Mouse (Mus musculus) liver, embryonic 13.5 days (tissue): ENCODE results near the gene Nt5c3b. TPM values are rescaled to one million over a fixed set of nuclear protein-coding genes. Genes with fewer than 3 reads are reported as not detected.

ENCODE experiments used
- ATAC-seq: fragments of 200-750 bp; cut with Nextera tagmentation; 2 replicates; pipeline ENCODE4 v1.8.0; 2017; ENCODE audit warnings: low read depth, mild to moderate bottlenecking, moderate number of reproducible peaks, moderate library complexity
- DNase-seq: peaks from one replicate; pipeline ENCODE4 v3.0.0; 2022
- H3K27ac ChIP-seq: fragments of 300-500 bp; sonication (generic); 2 replicates; pipeline ENCODE4 v1.5.1; 2015; ENCODE audit warnings: moderate library complexity, mild to moderate bottlenecking, inconsistent platforms
- H3K27me3 ChIP-seq: fragments of 300-500 bp; sonication (generic); 2 replicates; pipeline ENCODE4 v1.6.1; 2015; ENCODE audit warnings: mild to moderate bottlenecking, inconsistent platforms
- H3K36me3 ChIP-seq: fragments of 300-500 bp; sonication (generic); 2 replicates; pipeline ENCODE4 v1.6.1; 2015; ENCODE audit warnings: mild to moderate bottlenecking, inconsistent platforms
- H3K4me1 ChIP-seq: fragments of 300-500 bp; sonication (generic); replicated peaks from 2 replicates; pipeline ENCODE4 v1.6.1; 2015; ENCODE audit warnings: inconsistent platforms
- H3K4me2 ChIP-seq: fragments of 300-500 bp; sonication (generic); 2 replicates; pipeline ENCODE4 v1.6.1; 2015; ENCODE audit warnings: inconsistent platforms, mild to moderate bottlenecking, moderate library complexity
- H3K4me3 ChIP-seq: fragments of 300-500 bp; sonication (generic); replicated peaks from 2 replicates; pipeline ENCODE4 v1.5.1; 2015; ENCODE audit warnings: mild to moderate bottlenecking, inconsistent platforms
- H3K9ac ChIP-seq: fragments of 300-500 bp; sonication (generic); 2 replicates; pipeline ENCODE4 v1.6.1; 2015; ENCODE audit warnings: mild to moderate bottlenecking, inconsistent platforms
- H3K9me3 ChIP-seq: fragments of 300-500 bp; sonication (generic); replicated peaks from 2 replicates; pipeline ENCODE4 v1.6.1; 2016; ENCODE audit warnings: inconsistent platforms
- WGBS: fragments of 180-500 bp; shearing (Covaris S2); methylation state at CpG from one replicate; pipeline ENCODE4 v1.1.7; 2015; ENCODE audit not compliant: insufficient replicate concordance; 5-methylcytosine and 5-hydroxymethylcytosine counted together
- polyA plus RNA-seq: library from polyadenylated mRNA; unstranded; fragments of >200 nt; fragmentation: Nextera tagmentation; extraction: Ambion mirVana; gene quantifications from 2 replicates; pipeline ENCODE4 v1.2.1, GENCODE M21; 2015

Gene Nt5c3b
- polyA plus RNA-seq, 1 experiment from 2014 or later: 25.1 TPM

DNA sequence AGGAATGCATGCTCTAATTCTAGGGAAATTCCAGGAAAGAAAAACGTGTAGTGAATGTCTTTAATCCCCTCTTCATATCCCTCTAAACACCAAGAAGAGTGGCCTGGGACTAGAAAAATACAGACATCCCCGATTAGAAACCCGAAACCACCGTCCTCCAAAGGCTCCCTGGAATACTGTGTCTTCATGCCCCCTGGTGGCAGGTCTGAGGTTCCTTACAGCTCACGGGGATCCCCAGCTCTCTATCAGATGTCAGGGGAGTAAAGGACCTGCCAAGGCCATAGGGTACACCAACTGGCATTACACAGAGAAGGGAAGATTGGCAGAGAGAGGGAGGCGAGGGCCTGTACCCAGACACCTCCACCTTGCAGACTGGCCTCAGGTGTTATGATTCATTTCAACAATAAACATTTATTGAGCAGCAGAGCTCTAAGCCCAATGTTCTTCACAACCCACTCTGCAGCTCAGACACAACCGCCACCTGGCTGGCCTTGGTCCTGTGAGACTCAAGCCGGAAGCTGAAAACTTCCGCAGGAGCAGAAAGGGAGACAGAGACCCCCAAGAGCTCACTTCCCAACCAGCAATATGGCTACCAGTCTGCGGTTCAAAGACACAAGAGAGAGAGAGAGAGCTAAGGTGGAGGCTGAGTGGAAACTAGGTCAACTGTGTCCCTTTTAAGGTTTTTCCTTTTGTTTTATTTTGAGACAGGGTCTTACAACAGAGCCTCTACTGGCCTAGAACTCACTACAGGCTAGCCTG, 33.4 kb downstream of the Nt5c3b start:
- H3K27ac ChIP-seq: no peak overlapping the region
- H3K4me1 ChIP-seq: peaks cover 10% of the 10 kb centered on the region
- no peak overlapping the region for H3K9ac ChIP-seq
- DNase-seq (peak; percentile 29), ATAC-seq (no peak)
- WGBS: 32% methylated on average over 10 of the region's 10 CpGs
- H3K9me3 ChIP-seq: no peaks in the 10 kb centered on the region
- no peak overlapping the region for H3K4me2 ChIP-seq
- peaks cover 11% of the 10 kb centered on the region for H3K27me3 ChIP-seq
- H3K4me3 ChIP-seq: no peak overlapping the region
- H3K36me3 ChIP-seq: no peaks in the 10 kb centered on the region

DNA sequence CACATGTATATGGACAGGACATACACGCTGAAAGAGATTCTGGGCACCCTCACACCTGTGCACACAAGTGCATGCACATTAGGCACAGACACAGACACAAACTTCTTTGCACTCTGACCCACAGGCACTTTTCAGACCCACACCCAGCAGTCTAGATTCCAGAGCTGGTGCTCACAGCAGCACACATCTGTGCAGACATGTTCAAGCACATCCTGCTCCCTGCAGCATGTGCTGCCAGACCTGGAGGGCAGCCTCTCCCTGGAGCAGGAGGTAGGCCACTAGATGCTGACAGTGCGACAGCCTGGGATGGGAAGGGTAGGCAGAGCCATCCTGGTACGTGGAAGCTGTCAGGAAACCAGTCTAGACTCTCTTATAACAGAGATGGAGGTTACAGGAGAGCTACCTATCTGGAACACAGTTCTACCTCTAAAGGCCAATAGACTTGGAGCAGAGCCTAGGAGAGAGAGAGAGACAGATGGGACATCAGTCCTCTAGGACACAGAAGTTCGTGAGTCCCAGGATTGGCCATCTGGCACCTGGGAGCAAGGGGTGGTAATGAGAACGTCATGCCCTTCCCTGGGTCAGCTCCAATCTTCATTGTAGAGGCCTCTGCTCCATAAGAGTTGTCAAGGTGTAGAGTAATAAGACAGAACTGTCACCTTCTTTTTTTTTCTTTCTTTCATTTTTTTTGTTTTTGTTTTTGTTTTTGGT, 34.5 kb downstream of the Nt5c3b start:
- H3K4me3 ChIP-seq: no peak overlapping the region
- H3K9me3 ChIP-seq: no peaks in the 10 kb centered on the region
- no peak overlapping the region for H3K9ac ChIP-seq
- no peaks in the 10 kb centered on the region for H3K27me3 ChIP-seq
- H3K27ac ChIP-seq: no peak overlapping the region
- H3K36me3 ChIP-seq: no peaks in the 10 kb centered on the region
- ATAC-seq (no peak), DNase-seq (no peak)
- WGBS: 66% methylated on average over 5 of the region's 5 CpGs
- no peak overlapping the region for H3K4me2 ChIP-seq
- peaks cover 18% of the 10 kb centered on the region for H3K4me1 ChIP-seq

DNA sequence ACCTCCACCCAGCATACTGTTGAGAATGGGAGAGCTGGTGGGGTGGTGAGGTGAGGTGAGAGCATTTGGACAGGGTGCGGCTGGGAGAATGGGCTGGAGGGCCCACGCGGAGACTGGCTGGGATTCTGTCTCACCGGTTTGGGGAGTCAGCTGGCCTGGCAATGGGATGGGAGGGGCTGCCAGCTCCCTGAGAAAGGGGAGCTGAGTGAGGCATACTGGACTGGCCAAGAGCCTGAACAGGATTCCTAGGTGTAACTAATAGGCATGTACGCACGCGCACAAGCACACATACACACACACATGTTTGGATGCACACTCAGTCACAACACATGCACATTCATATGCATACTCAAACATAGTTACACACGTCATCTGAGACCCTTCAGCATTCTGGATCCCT, 35.3 kb downstream of the Nt5c3b start:
- Histone ChIP-seq H3K4me2 (no peak overlapping the region), H3K36me3 (no peaks in the 10 kb centered on the region), H3K9ac (no peak overlapping the region), H3K27ac (no peak overlapping the region), H3K4me3 (no peak overlapping the region), H3K27me3 (no peaks in the 10 kb centered on the region), H3K9me3 (no peaks in the 10 kb centered on the region), H3K4me1 (peaks cover 27% of the 10 kb centered on the region)
- whole genome bisulfite sequencing: 77% methylated on average over 8 of the region's 8 CpGs
- DNase-seq (no peak), ATAC-seq (no peak)

DNA sequence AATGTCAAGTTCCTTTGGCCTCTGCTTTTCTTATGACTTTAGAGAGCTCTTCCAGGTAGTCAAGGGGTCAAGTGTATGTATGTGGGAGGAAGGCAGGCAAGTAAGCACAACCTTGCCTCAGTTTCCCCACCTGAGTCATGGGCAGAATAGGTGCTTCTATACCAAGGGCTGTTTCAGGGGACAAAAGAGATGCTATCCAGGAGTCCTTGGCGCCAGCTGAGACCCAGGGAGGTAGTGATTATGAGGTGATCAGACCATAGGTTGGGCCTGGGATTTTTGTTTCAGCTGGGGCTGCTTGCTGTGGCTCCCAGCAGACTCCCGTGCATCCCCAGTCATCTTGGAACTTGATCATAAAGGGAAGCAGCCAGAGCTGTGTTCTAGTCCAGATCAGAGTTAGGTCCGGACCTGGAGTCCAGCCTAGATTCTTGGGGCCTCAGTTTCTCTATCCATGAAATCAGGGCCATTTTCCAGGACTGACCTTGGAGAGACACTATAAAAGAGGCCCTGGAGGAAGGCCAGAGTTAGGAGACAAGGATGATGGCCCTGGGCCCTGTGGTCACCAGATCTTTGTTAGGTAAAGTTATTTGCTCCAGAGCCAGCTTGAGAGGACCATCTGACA, 37.0 kb downstream of the Nt5c3b start:
- H3K4me2 ChIP-seq: no peak overlapping the region
- no peaks in the 10 kb centered on the region for H3K9me3 ChIP-seq
- H3K27ac ChIP-seq: no peak overlapping the region
- DNase-seq: no peak
- peaks cover 37% of the 10 kb centered on the region for H3K4me1 ChIP-seq
- H3K36me3 ChIP-seq: no peaks in the 10 kb centered on the region
- no peak overlapping the region for H3K9ac ChIP-seq
- no peaks in the 10 kb centered on the region for H3K27me3 ChIP-seq
- ATAC-seq: no peak
- 60% methylated on average over 3 of the region's 3 CpGs for WGBS
- no peak overlapping the region for H3K4me3 ChIP-seq

DNA sequence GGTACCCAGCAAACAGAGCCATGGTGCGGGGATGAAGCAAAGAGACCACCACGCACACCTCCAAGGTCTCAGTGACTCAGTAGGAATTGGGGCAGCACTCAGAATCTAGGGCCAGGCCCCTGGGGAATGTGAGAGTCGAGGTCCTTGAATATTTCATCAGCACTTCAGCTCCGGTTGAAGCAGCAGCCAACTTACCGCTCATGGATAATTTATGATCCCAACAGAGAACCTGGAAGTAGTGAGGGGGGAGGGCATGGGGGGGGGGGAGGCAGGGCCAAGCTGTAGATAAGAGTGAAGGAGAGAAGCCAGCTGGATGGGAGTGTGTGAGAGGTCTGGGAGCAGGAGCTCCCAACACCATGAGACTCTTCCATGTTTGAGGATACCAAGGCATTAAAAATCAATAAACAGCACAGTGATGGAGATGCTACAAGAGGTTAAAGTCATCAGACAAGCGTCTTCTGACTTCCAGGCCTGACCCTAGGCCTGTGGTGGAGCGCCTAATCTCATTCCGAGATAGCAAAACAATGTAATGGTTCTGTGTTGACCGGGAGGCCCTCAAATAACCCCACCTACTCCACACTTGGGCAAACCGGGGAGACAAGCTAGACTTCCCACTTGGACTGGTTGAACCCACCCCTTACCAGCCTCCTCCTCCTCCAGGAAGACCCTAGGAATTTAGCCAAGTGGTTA, 38.0 kb downstream of the Nt5c3b start:
- WGBS: 57% methylated on average over 10 of the region's 10 CpGs
- no peaks in the 10 kb centered on the region for H3K9me3 ChIP-seq
- H3K27me3 ChIP-seq: no peaks in the 10 kb centered on the region
- DNase-seq (no peak), ATAC-seq (no peak)
- no peak overlapping the region for H3K4me2 ChIP-seq
- no peak overlapping the region for H3K27ac ChIP-seq
- H3K4me3 ChIP-seq: no peak overlapping the region
- H3K4me1 ChIP-seq: peaks cover 41% of the 10 kb centered on the region
- no peak overlapping the region for H3K9ac ChIP-seq
- H3K36me3 ChIP-seq: no peaks in the 10 kb centered on the region

DNA sequence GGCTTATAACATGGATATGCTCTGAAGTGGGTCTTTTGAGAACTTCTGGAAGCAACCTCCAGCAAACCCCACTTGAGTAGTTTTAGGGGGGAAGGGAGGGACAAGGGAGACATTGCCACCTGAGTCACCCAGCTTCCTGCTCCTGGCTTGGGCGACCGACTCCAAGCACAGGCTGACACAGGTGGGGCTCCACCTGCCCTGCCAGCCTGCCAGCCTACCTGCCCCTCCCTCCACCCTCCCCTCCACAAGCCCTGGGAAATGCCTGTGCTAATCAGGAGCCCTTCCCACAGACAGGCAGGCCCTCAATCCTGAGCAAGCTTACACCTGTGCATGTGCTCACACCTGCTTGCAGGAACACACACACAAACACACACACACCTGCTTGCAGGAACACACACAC, 38.9 kb downstream of the Nt5c3b start:
- Histone ChIP-seq H3K27ac (no peak overlapping the region), H3K36me3 (no peaks in the 10 kb centered on the region), H3K4me1 (peaks cover 42% of the 10 kb centered on the region), H3K9ac (no peak overlapping the region), H3K4me3 (no peak overlapping the region), H3K27me3 (no peaks in the 10 kb centered on the region), H3K4me2 (peak overlapping the region; percentile 21; the same call in 1 of the 2 replicates), H3K9me3 (no peaks in the 10 kb centered on the region)
- ATAC-seq (no peak), DNase-seq (no peak)
- WGBS: 62% methylated on average over 2 of the region's 2 CpGs

DNA sequence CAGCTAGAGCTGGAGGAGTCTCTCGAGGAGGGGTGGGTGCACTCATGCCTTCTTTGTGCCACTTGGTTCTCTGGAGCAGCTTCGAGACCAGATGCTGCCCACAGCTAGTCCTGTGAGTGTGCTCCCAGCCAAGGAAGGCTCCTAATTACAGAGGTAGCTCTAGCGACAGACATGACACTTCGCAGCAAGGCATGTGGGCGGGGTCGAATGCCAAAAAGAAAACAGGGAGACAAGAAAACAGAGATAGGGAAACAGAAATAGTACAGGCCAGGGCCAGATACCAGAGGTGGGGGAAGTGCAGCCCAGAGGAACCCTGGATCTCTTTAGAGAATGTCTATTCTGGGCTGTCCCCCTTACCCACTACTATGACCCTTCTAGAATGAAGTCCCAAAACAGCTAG, 39.4 kb downstream of the Nt5c3b start:
- peak overlapping the region; percentile 21 for H3K4me2 ChIP-seq
- H3K27ac ChIP-seq: no peak overlapping the region
- H3K4me3 ChIP-seq: no peak overlapping the region
- no peaks in the 10 kb centered on the region for H3K36me3 ChIP-seq
- peaks cover 47% of the 10 kb centered on the region for H3K4me1 ChIP-seq
- DNase-seq: peak; percentile 45
- H3K9me3 ChIP-seq: no peaks in the 10 kb centered on the region
- ATAC-seq: no peak
- 11% methylated on average over 6 of the region's 6 CpGs for WGBS
- peaks cover 3% of the 10 kb centered on the region; the same call in 1 of the 2 replicates for H3K27me3 ChIP-seq
- no peak overlapping the region for H3K9ac ChIP-seq

DNA sequence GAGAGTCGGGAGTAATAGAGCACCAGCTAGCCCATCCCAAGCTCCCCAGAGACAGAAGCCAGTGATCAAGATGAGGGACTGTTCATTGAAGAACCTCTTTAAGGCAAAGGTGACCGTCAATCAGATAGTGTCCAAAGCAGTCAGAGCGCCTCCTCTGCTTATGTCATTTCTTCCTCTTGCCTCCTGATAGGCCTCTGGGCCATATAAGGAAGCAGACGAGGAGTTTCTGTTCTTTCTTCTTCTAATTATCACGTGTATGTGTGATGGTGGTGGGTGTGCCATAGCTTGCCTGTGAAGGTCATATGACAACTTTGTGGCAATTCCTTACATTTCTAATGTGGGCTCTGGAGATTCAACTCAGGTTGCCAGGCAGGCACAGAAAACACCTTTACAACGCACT, 40.8 kb downstream of the Nt5c3b start:
- WGBS: 36% methylated on average over 6 of the region's 6 CpGs
- Histone ChIP-seq H3K27me3 (peaks cover 17% of the 10 kb centered on the region), H3K9ac (no peak overlapping the region), H3K27ac (no peak overlapping the region), H3K9me3 (no peaks in the 10 kb centered on the region), H3K4me3 (no peak overlapping the region), H3K36me3 (no peaks in the 10 kb centered on the region), H3K4me2 (no peak overlapping the region), H3K4me1 (peaks cover 60% of the 10 kb centered on the region)
- DNase-seq (no peak), ATAC-seq (no peak)

DNA sequence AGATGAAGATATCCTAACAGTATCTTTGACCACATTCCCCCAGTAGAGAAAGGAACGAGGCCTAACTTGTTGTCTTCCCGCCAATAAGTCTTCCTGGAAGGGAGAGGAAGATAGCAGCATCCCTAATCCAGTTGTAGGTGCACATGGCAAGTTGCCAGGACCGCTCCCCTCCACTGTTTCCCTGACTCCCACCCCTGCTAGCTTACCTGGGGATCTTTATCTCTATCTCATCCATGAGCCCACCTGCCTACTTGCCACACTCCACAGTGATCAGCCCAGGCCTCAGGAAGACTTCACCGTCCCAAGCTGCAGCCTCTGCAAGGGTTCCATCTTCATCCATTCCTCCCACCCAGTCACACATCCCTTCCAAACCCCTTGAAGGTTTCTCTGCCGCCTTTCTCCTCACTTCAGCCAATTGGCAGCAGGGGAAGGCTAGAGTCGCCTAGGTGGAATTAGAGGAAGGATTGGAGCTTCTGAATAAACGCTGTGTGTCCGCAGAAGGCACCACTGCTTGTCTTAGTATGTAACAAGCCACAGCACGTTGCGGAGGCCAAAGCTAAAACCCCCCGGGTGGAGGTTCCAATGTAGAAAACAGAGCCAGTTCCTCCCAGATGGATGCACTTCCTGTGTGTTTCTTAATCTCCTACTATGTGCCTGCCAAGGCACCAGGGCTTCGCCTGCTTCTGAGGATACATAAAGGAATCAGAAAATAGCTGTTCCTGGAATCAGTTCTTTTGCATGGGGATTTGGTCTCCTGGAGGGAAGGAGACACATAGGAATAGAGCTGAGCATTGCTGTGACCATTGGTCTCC, 41.7 kb downstream of the Nt5c3b start:
- Histone ChIP-seq H3K36me3 (no peaks in the 10 kb centered on the region), H3K4me2 (no peak overlapping the region), H3K27me3 (peaks cover 26% of the 10 kb centered on the region), H3K4me3 (no peak overlapping the region), H3K9me3 (no peaks in the 10 kb centered on the region), H3K4me1 (peaks cover 69% of the 10 kb centered on the region), H3K9ac (no peak overlapping the region), H3K27ac (no peak overlapping the region)
- DNase-seq (no peak), ATAC-seq (no peak)
- 66% methylated on average over 12 of the region's 12 CpGs for WGBS

DNA sequence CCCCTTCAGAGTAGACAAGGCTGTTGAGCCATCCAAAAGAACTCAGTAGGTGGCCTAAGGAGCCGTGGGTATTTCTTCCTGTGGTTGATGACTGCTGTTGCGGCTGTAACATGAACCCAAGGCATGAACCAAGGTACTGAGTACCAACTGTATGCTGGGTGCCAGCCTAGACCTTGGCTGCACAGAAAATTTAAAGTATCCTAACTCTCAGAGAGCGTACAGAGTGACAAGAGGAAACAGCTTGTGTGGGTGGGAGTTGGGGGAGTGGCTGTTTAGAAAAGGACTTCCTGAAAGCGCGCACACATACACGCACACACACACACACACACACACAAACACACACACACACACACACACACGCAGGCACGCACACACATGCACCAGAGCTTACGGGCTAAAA, 42.3 kb downstream of the Nt5c3b start:
- peaks cover 75% of the 10 kb centered on the region for H3K4me1 ChIP-seq
- no peak overlapping the region for H3K4me2 ChIP-seq
- no peaks in the 10 kb centered on the region for H3K9me3 ChIP-seq
- DNase-seq: no peak
- H3K9ac ChIP-seq: no peak overlapping the region
- H3K36me3 ChIP-seq: no peaks in the 10 kb centered on the region
- H3K4me3 ChIP-seq: no peak overlapping the region
- WGBS: 36% methylated on average over 9 of the region's 9 CpGs
- no peak overlapping the region for H3K27ac ChIP-seq
- H3K27me3 ChIP-seq: peaks cover 32% of the 10 kb centered on the region
- no peak for ATAC-seq
